In the genomic region with DNA sequence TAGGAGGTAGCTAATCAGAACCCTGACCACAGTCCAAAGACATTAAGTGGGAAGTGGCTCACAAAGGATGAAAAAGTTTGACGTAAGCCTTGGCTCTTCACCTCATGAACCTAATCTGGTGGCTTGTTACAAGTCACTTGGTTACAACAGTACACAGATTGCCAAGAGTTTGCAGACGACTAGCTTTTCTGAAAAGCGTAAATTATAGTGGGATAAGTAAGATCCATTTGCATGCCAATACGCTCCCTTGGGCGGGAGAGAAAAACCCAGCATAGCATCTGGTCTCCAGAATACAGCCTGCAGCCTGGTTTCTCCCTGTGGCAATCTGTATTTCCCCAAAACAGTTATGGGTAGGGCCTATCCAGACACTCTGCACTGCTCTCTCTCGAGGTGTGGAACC, we compare ENCODE assay signal across 13 mouse cellular contexts.
DNase-seq lines count a peak whose midpoint lies in the region; ATAC-seq lines count a peak whose summit lies in the region.
"Had no signal": no experiment of that assay in that cellular context is flagged by ENCODE, and none has a peak within 500 bp of the region (broad histone marks: within the 10 kb centered on the region; RNA-seq: fewer than 3 reads in every experiment).

No protein-coding gene starts in this region.

- H3K27ac ChIP-seq in neural tube, embryonic 12.5 days: no peak overlapping the region
- H3K27ac ChIP-seq in heart, embryonic 14.5 days (replicated peaks in 1 of 2; ENCODE audit: control insufficient read depth in 1 of 2, insufficient read depth in 1 of 2, low read depth in 2 of 2, low read length in 2 of 2): peak overlapping the region; percentile 19 to 79; a peak in 3 of 4 replicates
- no peak overlapping the region for H3K27ac ChIP-seq in neural tube, embryonic 14.5 days (ENCODE audit: low read depth, low read length)
- H3K27ac ChIP-seq in liver, embryonic 12.5 days: no peak overlapping the region
- H3K27ac ChIP-seq: limb, embryonic 15.5 days had no signal

- peak; percentile 29; the same call in 1 of the 2 replicates for ATAC-seq in neural tube, embryonic 12.5 days (ENCODE audit: low FRiP score, low read depth)
- ATAC-seq in heart, embryonic 14.5 days (ENCODE audit: insufficient number of reproducible peaks, insufficient read depth, low FRiP score, low read depth): no peak
- ATAC-seq in neural tube, embryonic 14.5 days (ENCODE audit: low read depth): peak; percentile 71; the same call in 1 of the 2 replicates
- ATAC-seq in liver, embryonic 12.5 days: no peak
- ATAC-seq: lung, postnatal 0 days had no signal

- no peak overlapping the region for H3K4me3 ChIP-seq in neural tube, embryonic 12.5 days
- no peak overlapping the region for H3K4me3 ChIP-seq in heart, embryonic 14.5 days (ENCODE audit: control insufficient read depth in 1 of 2, insufficient read depth in 1 of 2, low read depth in 1 of 2, low read length in 2 of 2)
- H3K4me3 ChIP-seq in neural tube, embryonic 14.5 days (ENCODE audit: low read depth, low read length): no peak overlapping the region
- no peak overlapping the region for H3K4me3 ChIP-seq in liver, embryonic 12.5 days
- H3K4me3 ChIP-seq: limb, embryonic 15.5 days had no signal

- H3K4me2 ChIP-seq in neural tube, embryonic 12.5 days (replicated peaks): no peak overlapping the region
- no peak overlapping the region for H3K4me2 ChIP-seq in heart, embryonic 14.5 days (ENCODE audit: low read length)
- H3K4me2 ChIP-seq in neural tube, embryonic 14.5 days (ENCODE audit: low read depth, low read length): no peak overlapping the region
- no peak overlapping the region for H3K4me2 ChIP-seq in liver, embryonic 12.5 days
- H3K4me2 ChIP-seq: limb, embryonic 15.5 days had no signal

- H3K9me3 ChIP-seq in neural tube, embryonic 12.5 days: no peaks in the 10 kb centered on the region
- H3K9me3 ChIP-seq in heart, embryonic 14.5 days (ENCODE audit: control insufficient read depth, low read length): 0 out of 2 replicates have a peak, but pooled peaks cover 3% of the 10 kb centered on the region
- H3K9me3 ChIP-seq in neural tube, embryonic 14.5 days (ENCODE audit: control insufficient read depth, low read length): no peaks in the 10 kb centered on the region
- H3K9me3 ChIP-seq in liver, embryonic 12.5 days (replicated peaks): no peaks in the 10 kb centered on the region
- H3K9me3 ChIP-seq: limb, embryonic 15.5 days had no signal

- 45% methylated on average over 6 of the region's 6 CpGs for WGBS in neural tube, embryonic 12.5 days
- 59% methylated on average over 6 of the region's 6 CpGs for WGBS in heart, embryonic 14.5 days
- 36% methylated on average over 6 of the region's 6 CpGs for WGBS in neural tube, embryonic 14.5 days
- WGBS in liver, embryonic 12.5 days (ENCODE audit: insufficient replicate concordance): 67% methylated on average over 6 of the region's 6 CpGs

- H3K9ac ChIP-seq in neural tube, embryonic 12.5 days: no peak overlapping the region
- H3K9ac ChIP-seq in heart, embryonic 14.5 days (ENCODE audit: low read length): 0 out of 2 replicates have a peak overlapping the region, but pooled peaks have one; percentile 11
- no peak overlapping the region for H3K9ac ChIP-seq in neural tube, embryonic 14.5 days (replicated peaks; ENCODE audit: low read depth, low read length)
- H3K9ac ChIP-seq in liver, embryonic 12.5 days: no peak overlapping the region
- H3K9ac ChIP-seq: limb, embryonic 15.5 days had no signal

- no peaks in the 10 kb centered on the region for H3K27me3 ChIP-seq in neural tube, embryonic 12.5 days (replicated peaks)
- H3K27me3 ChIP-seq in heart, embryonic 14.5 days (ENCODE audit: control insufficient read depth, insufficient read depth, low read length): no peaks in the 10 kb centered on the region
- no peaks in the 10 kb centered on the region for H3K27me3 ChIP-seq in neural tube, embryonic 14.5 days (ENCODE audit: control insufficient read depth, insufficient read depth, low read length)
- no peaks in the 10 kb centered on the region for H3K27me3 ChIP-seq in liver, embryonic 12.5 days (replicated peaks)
- H3K27me3 ChIP-seq: limb, embryonic 15.5 days had no signal

- no peaks in the 10 kb centered on the region for H3K36me3 ChIP-seq in neural tube, embryonic 12.5 days
- no peaks in the 10 kb centered on the region for H3K36me3 ChIP-seq in heart, embryonic 14.5 days (ENCODE audit: control insufficient read depth, insufficient read depth, low read length)
- no peaks in the 10 kb centered on the region for H3K36me3 ChIP-seq in neural tube, embryonic 14.5 days (ENCODE audit: control insufficient read depth, insufficient read depth, low read length)
- H3K36me3 ChIP-seq in liver, embryonic 12.5 days: no peaks in the 10 kb centered on the region
- H3K36me3 ChIP-seq: limb, embryonic 15.5 days had no signal

- H3K4me1 ChIP-seq in neural tube, embryonic 12.5 days: peaks cover 10% of the 10 kb centered on the region
- peaks cover 29 to 71% of the 10 kb centered on the region in 2 experiments for H3K4me1 ChIP-seq in heart, embryonic 14.5 days (ENCODE audit: control insufficient read depth in 2 of 2, insufficient read depth in 2 of 2, low read length in 2 of 2)
- H3K4me1 ChIP-seq in neural tube, embryonic 14.5 days (ENCODE audit: control insufficient read depth, insufficient read depth, low read length): 0 out of 2 replicates have a peak, but pooled peaks cover 7% of the 10 kb centered on the region
- H3K4me1 ChIP-seq in liver, embryonic 12.5 days: no peaks in the 10 kb centered on the region; the same call in 1 of the 2 replicates

- intact Hi-C loops in heart, postnatal 36 days (cut with DNase I): no loop called here

- peak; percentile 13 to 52 for DNase-seq in heart, adult 18-20 months
- no peak for DNase-seq in heart, postnatal 36 days
- DNase-seq in neural tube, embryonic 10.5 days (ENCODE audit: extremely low spot score, low spot score): no peak
- no peak for DNase-seq in cerebellum, adult 11 months
- DNase-seq: gastrocnemius, postnatal 36 days; kidney, adult 8-10 months; spleen, adult 18-20 months had no signal

Comparison
In these comparisons a context has a peak if more than half of its experiments do, and no peak if none do; other contexts are left out.
1. DNase-seq: peak in heart, adult 18-20 months (2 of 2); none in heart, postnatal 36 days (0 of 2), neural tube, embryonic 10.5 days (single experiment) and cerebellum, adult 11 months (single experiment).
2. ATAC-seq: peak in neural tube, embryonic 12.5 days (single experiment) and neural tube, embryonic 14.5 days (single experiment); none in heart, embryonic 14.5 days (single experiment) and liver, embryonic 12.5 days (single experiment).
3. H3K27ac ChIP-seq: peak in heart, embryonic 14.5 days (2 of 2); none in neural tube, embryonic 12.5 days (single experiment), neural tube, embryonic 14.5 days (single experiment) and liver, embryonic 12.5 days (single experiment).